Comparison of ENCODE assay signal across 9 mouse cellular contexts in genomic region chr16:30969266-30970064, GRCm38 (mm10).
DNase-seq lines count a peak whose midpoint lies in the region; ATAC-seq and TF ChIP-seq lines count a peak whose summit lies in the region.
"Had no signal": no experiment of that assay in that cellular context is flagged by ENCODE, and none has a peak within 500 bp of the region (broad histone marks: within the 10 kb centered on the region; RNA-seq: fewer than 3 reads in every experiment).

No protein-coding gene starts in this region.

- ATAC-seq in intestine, postnatal 0 days = peak; percentile 86
- peak; percentile 85 for ATAC-seq in liver, embryonic 16.5 days (ENCODE audit: low read depth)

- no peaks in the 10 kb centered on the region for H3K9me3 ChIP-seq in intestine, postnatal 0 days (ENCODE audit: control insufficient read depth)
- H3K9me3 ChIP-seq in liver, embryonic 16.5 days (replicated peaks; ENCODE audit: control insufficient read depth, low read length) = no peaks in the 10 kb centered on the region
- H3K9me3 ChIP-seq: G1E had no signal

- no peak for TF ChIP-seq POLR2A in small intestine, adult 2 months (IDR thresholded peaks at IDR 0.05; ENCODE audit: low read depth, low read length)

- 44% methylated on average over 18 of the region's 18 CpGs for WGBS in intestine, postnatal 0 days
- WGBS in liver, embryonic 16.5 days (ENCODE audit: insufficient replicate concordance) = 50% methylated on average over 18 of the region's 18 CpGs
- WGBS in small intestine, adult 2 months = 47% methylated on average over 18 of the region's 18 CpGs

- no peak overlapping the region for H3K4me3 ChIP-seq in intestine, postnatal 0 days (ENCODE audit: low read depth, low read length)
- no peak overlapping the region for H3K4me3 ChIP-seq in liver, embryonic 16.5 days (ENCODE audit: low read depth, low read length)
- H3K4me3 ChIP-seq in small intestine, adult 2 months (ENCODE audit: low read depth, low read length) = peak overlapping the region; percentile 9; the same call in 1 of the 2 replicates

- H3K36me3 ChIP-seq in intestine, postnatal 0 days (ENCODE audit: control insufficient read depth, insufficient read depth) = no peaks in the 10 kb centered on the region; the same call in 1 of the 2 replicates
- H3K36me3 ChIP-seq in liver, embryonic 16.5 days (ENCODE audit: control insufficient read depth, insufficient read depth) = no peaks in the 10 kb centered on the region
- H3K36me3 ChIP-seq in small intestine, adult 2 months (ENCODE audit: control insufficient read depth, insufficient read depth, low read length) = no peaks in the 10 kb centered on the region

- 0 out of 2 replicates have a peak, but pooled peaks cover 5% of the 10 kb centered on the region for H3K4me1 ChIP-seq in intestine, postnatal 0 days (replicated peaks; ENCODE audit: control insufficient read depth, insufficient read depth, low read length)
- H3K4me1 ChIP-seq in liver, embryonic 16.5 days (ENCODE audit: control insufficient read depth, low read depth, low read length) = peaks cover 38% of the 10 kb centered on the region
- H3K4me1 ChIP-seq in small intestine, adult 2 months (ENCODE audit: control insufficient read depth, insufficient read depth, insufficient read length, low read length) = peaks cover 16% of the 10 kb centered on the region

- TF ChIP-seq CTCF in intestine, postnatal 0 days (IDR thresholded peaks at IDR 0.05; ENCODE audit: low read depth) = no peak
- no peak for TF ChIP-seq CTCF in small intestine, adult 2 months (IDR thresholded peaks at IDR 0.05; ENCODE audit: extremely low read depth, insufficient read length, insufficient replicate concordance, low read depth, low read length)

- peak; percentile 58 to 61 for DNase-seq in heart, adult 18-20 months
- no peak for DNase-seq in heart, postnatal 4 days
- DNase-seq in brain, adult 2 months (ENCODE audit: low read depth, low spot score) = peak; percentile 87
- DNase-seq in spleen, postnatal 4 days (ENCODE audit: low spot score in 2 of 2) = no peak
- no peak for DNase-seq in spleen, postnatal 14 days (ENCODE audit: low spot score in 2 of 2)

- H3K27me3 ChIP-seq in intestine, postnatal 0 days (replicated peaks; ENCODE audit: control insufficient read depth, insufficient read depth, low read length) = no peaks in the 10 kb centered on the region
- no peaks in the 10 kb centered on the region for H3K27me3 ChIP-seq in liver, embryonic 16.5 days (ENCODE audit: control insufficient read depth, insufficient read depth, low read depth, low read length)
- H3K27me3 ChIP-seq in small intestine, adult 2 months (ENCODE audit: control insufficient read depth, insufficient read depth, low read length) = no peaks in the 10 kb centered on the region

- no peak overlapping the region for H3K9ac ChIP-seq in intestine, postnatal 0 days (ENCODE audit: low read depth, low read length)
- peak overlapping the region; percentile 31; the same call in 1 of the 2 replicates for H3K9ac ChIP-seq in liver, embryonic 16.5 days (ENCODE audit: low read depth, low read length)

- peak overlapping the region; percentile 24; the same call in 1 of the 2 replicates for H3K27ac ChIP-seq in intestine, postnatal 0 days (ENCODE audit: low read depth, low read length)
- peak overlapping the region; percentile 89 for H3K27ac ChIP-seq in liver, embryonic 16.5 days (ENCODE audit: low read length)
- H3K27ac ChIP-seq in small intestine, adult 2 months (ENCODE audit: insufficient read depth, low read depth, low read length) = no peak overlapping the region

- H3K4me2 ChIP-seq in intestine, postnatal 0 days (replicated peaks; ENCODE audit: low read depth) = peak overlapping the region; percentile 43
- H3K4me2 ChIP-seq in liver, embryonic 16.5 days (ENCODE audit: low read depth, low read length) = peak overlapping the region; percentile 42

Comparison
In these comparisons a context has a peak if more than half of its experiments do, and no peak if none do; other contexts are left out.
1. DNase-seq: peak in heart, adult 18-20 months (2 of 2) and brain, adult 2 months (single experiment); none in heart, postnatal 4 days (single experiment), spleen, postnatal 4 days (0 of 2) and spleen, postnatal 14 days (0 of 2).